Mouse (Mus musculus) C2C12 (cell line): Measurements from ENCODE around the gene Leo1.

Source experiments
- CTCF ChIP-seq: IDR thresholded peaks from one replicate; pipeline ENCODE4 v1.5.1; 2011; ENCODE audit not compliant: control insufficient read depth, insufficient read depth, insufficient read length
- FOSL1 ChIP-seq: IDR thresholded peaks from one replicate; pipeline ENCODE4 v1.8.0; 2011; ENCODE audit warnings: mild to moderate bottlenecking, low read length; ENCODE audit not compliant: poor library complexity, insufficient read depth, severe bottlenecking
- MAX ChIP-seq: IDR thresholded peaks from one replicate; pipeline ENCODE4 v1.6.1; 2011; ENCODE audit warnings: mild to moderate bottlenecking, control low read depth
- MYOD1 ChIP-seq: IDR thresholded peaks from one replicate; pipeline ENCODE4 v1.6.1; 2011; ENCODE audit warnings: low read depth; ENCODE audit not compliant: control insufficient read depth, insufficient read length
- MYOG ChIP-seq: IDR thresholded peaks from one replicate; pipeline ENCODE4 v1.6.1; 2011; ENCODE audit not compliant: control insufficient read depth, insufficient read length; ENCODE audit errors: extremely low read depth
- USF1 ChIP-seq: IDR thresholded peaks from one replicate; pipeline ENCODE4 v1.6.1; 2011; ENCODE audit warnings: low read depth, mild to moderate bottlenecking, control low read depth, moderate library complexity

DNA sequence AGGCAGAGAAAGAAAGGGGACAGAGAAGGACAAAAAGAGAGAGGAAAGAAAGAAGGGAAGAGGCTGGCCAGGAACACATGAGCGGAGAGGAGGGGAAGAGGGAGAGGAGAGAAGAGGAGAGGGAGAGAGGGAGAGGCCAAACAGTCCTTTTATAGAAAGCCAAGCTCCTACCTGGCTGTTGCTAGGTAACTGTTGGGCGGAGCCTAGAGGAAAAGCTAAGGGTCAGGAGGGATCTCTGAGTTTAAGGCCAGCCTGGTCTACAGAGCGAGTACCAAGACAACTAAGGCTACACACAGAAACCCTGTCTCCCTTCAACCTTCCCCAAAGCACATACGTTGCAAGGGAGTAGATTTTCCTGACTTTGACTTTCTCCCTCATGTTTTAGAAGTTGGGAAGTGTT is 6.0 kb upstream of the Leo1 start:
- no peak for TF ChIP-seq CTCF
- TF ChIP-seq USF1, result no peak
- TF ChIP-seq MYOG, result no peak
- TF ChIP-seq MAX, result no peak
- no peak for TF ChIP-seq MYOD1
- TF ChIP-seq FOSL1, result no peak
